Mouse (Mus musculus) left cerebral cortex, adult 8-10 months (tissue): ENCODE data around the gene Rph3a. TPM values are rescaled to one million over a fixed set of nuclear protein-coding genes. Genes with fewer than 3 reads are reported as not detected.
"Not testable (repeated sequence)": the region's sequence is repeated elsewhere in the genome, so short reads cannot be mapped to it uniquely, and the experiment has no call there.

Experiments used
- DNase-seq, 2 experiments: peaks; one replicate each; pipeline ENCODE4 v3.0.0; 2022; ENCODE audit warnings: low spot score in 2 of 2
- total RNA-seq, 4 experiments: library from RNA; stranded (reverse); gene quantifications; 2 replicates each; pipeline ENCODE4 v1.2.4; 2022

Rph3a gene
- total RNA-seq, 4 experiments from 2014 or later: 305 to 327 (median 312) TPM

DNA sequence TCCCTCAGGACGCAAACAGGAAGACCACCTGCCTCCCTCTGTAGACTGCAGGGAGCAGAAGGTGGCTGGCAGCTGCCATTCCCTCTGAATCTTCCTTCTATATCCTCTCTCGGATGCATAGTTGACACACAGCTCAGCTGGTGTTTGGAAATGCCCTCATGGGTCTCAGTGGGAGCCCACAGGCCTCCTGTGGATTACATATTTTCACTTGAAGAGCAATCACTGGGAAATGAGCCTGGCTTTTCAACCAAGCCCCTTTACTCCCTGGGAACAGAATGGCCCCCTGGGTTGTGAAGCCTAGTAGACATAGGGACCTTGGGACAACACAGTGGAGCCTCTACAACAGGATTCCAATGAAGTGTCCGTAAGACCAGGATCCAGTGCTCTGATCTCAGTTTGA is 33.8 kb downstream of the Rph3a start:
- DNase-seq: no peak

DNA sequence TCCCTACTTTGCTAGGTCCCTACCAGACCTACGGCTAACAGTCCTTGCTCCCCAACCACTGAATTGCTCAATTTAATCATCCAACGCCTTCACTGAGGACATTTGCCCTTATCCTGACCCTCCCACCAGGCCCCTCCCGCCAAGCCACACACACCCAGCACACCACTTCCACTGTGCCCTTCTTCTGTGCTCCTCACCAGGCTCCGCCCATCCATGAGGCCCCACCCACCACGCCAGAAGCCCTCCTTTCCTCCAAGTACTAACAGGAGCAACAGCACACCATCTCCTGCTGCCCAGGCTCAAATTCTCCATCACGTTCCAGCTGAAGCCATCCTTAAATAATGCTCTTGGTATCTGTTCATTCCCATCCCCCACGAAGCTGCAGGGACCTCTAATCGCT is 35.4 kb downstream of the Rph3a start:
- DNase-seq: no peak

DNA sequence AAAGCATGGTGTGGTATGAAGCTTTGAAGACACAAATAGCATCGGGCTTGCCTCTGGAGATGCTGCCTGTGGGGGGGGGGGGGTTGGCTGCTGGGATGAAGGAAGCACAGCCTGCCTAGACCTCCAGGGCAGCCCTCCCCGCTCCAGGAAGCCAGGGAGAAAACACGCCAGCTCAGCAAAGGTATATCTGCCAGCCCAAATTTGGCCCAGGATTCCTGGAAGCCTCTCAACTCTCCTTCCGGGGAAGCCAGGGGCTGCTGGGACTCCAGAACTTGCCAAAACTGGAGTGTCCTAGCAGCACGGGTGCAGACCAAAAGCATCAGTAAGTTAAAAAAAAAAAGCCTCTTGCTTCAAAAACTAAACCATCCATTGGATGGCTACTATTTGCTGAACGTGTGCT is 37.6 kb downstream of the Rph3a start:
- no peak for DNase-seq

DNA sequence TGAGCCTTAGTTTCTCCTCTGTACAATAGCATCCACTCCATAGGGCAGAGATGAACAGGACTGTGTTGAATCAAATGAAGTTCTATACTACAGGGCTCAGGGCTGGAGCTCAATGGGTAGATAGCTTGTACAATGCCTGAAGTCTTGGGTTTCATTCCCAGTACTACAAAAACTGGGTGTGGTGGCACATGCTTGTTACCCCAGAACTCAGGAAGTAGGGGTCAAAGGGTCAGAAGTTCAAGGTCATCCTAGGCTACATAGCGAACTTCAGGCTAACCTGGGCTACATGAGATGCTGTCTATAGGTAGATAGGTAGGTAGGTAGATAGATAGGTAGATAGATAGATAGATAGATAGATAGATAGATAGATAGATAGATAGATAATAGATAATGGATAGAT is 38.6 kb downstream of the Rph3a start:
- no peak for DNase-seq

DNA sequence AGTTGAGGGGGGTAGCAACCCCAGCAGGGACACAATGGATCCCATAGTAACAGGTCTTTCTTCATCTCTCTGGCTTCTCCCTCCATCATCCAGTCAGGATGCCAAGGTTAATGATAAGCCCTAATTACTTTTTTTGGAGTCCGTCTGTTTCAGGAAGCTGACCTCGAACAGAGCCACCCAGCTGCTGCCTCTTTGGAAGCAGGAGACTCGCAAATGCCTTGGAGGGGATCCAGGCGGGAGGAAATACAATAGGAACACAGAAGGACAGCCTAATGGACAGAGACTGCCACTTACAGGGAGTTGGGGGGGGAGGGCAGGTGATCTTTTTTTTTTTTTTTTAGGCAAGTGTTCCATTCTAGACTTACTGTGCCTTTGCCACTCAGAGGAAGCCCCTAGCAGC is 40.2 kb downstream of the Rph3a start:
- DNase-seq: no peak

DNA sequence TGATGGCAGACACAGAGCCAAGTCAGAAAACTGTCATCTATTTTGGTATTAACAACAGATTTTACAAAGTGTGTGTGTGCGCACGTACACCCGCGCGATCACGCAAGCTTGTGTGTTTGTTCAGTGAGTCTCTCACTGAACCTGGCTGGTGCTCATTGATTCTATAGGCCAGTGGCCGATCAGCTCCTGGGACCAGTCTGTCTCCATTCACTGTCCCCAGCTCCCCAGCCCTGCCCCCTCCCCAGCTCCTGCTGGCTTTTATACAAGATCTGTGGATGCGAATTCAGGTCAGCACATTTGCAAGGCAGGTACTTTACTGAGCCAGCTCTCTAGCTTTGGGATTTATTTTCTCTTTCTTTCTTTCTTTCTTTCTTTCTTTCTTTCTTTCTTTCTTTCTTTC is 41.1 kb downstream of the Rph3a start:
- no peak for DNase-seq

DNA sequence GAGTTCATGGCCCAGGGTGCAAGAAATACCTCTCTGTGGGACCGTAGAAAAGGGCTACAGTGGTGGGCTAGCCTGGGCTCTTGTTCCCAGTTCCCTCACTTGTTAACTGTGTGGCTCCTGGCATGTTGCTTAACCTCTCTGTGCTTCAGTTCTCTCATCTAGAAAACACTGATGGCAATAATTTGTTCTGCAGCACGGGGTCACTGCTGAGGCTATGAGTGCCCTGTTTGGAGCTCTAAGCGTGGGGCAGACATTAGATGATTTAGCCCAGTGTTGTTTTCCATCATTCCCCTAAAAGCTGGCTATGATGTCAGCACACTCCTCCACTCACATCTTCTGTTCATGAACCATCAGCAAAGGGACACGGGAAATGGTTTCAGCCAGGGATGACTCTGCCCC is 41.8 kb downstream of the Rph3a start:
- no peak for DNase-seq

DNA sequence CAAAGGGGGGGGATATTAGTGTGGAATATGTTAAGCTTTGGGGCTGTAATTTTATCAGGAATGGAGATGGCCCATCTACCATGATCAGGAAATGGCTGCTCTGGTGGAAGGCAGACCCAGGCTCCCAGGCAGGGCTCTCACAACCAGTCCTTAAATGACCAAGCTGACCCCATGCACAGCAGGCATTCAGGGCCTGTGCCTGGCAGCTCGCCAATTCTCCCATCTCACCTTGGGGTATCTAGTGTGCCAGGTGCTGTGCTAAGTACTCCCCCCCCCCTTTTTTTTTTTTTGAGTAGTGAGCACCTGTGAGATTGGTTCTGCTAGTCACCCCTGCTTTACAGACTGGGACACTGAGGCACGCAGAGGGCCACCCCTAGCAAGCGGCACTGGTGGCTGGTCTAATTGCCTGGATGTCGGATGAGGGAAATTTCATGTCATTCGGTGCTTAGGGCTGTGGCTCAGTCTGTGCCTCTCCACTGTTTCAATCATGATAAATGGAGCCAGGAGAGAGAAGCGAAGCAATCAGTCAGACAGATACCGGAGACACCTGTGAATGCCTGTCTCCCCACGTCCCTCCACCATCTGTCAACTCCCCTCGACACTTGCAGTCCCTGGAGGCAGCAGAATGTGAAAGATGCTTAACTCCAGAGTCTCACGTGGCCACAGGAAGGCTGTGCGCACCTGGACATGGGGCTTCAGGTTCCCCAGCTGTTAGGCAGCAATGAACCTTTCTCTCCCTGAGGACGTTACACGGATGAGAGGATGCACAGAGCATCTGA is 42.3 kb downstream of the Rph3a start:
- no peak for DNase-seq

DNA sequence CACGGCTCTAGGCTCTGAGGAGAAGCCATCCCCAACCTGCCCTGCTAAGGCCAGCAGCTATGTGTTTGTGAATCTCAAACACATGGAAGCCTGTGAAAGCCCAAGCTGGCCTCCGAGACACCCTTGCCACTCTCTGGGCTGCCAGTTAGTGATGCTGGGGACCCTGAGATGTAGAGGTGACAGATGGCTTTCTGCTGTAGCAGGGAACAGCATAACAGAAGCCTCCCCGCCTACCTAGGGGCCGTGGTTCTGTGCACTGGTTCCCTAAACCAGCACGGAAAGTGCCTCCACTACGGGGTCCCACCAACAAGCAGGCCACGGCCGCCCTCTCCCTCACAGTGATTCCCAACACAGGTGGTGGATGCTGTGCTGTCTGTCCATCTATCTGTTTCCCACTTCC is 43.0 kb downstream of the Rph3a start:
- DNase-seq: no peak

DNA sequence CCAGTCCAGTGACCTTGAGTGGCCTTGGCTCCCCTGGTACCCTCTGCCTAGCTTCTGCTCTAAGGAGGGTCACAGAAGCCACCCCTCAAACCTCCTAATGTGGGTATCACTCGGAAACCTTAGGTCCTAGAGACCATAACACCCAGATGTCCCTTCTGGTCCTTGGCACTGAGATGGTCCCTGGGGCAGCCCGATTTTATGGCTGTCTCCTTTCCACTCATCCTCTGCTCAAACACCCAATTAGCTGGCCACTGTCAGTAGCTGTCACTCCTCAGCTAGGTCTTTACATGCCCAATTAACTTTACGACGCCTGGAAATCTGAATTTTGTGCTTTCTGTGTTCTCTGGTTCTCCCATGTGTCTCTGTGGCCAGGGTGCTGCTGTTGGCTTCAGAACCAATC is 43.7 kb downstream of the Rph3a start:
- no peak for DNase-seq

DNA sequence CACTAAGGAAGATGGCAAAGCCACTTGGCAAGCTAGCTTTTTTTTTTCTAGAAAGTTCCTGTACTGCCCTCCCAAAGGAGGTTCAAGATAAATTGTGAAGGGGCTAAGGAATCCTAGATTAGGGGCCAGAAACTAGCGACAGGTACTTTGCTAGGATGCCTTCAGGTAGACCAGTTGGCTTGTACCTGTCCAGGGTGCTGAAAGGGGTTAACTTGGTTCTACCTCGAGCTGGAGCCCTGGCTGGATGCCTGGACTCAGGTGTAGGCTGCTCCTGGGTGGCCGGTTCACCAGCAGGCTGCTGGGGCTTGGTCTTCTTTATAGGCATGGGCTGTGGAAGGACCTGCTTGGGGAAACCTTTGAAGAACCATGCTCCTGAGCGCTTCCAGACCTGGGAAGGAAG is 48.9 kb downstream of the Rph3a start:
- no peak for DNase-seq

DNA sequence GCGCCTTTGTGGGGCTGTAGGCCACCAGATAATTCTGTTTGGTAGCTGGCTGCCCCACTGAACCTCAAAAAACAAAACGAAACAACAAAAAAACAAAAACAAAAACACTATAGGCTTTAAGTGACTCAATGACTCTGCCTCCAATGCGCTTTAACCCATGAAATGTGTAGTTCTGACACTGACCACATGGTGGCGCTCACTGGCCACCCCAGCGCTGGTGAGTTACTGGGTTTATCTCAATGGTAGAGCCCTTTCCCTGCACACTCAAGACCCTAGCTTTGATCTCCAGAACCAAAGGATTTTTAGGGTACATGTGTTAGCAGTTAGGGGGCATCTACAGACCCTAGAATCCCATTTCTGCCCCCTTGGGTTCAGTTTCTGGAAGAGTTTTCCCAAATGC is 55.9 kb downstream of the Rph3a start:
- DNase-seq: peak in 1 of 2 experiments; percentile 54

DNA sequence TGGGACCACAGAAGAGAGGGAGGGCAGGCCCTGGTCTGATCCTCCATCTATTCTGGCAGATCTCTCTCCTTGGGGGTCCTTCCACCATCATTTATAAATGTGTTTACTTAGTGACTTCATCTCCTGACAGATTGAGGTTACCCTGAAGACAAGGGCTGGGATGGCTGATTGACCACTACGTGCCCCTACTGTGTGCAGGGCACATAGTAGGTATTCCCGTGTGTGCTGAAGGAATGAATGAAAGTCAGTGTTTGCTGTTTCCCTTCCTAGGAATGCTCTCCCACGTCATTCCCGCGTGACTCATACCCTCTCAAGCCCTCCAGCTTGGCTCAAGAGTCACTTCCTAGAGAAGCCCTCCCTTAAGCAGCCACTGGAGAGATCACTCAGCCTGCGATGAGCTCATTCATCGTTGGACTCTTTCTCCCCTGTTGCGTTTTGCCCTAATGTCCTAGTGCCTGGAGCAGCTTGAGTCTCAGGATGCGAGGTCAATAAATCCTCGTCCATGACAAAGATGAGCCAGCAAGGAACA is 57.6 kb downstream of the Rph3a start:
- DNase-seq: no peak

DNA sequence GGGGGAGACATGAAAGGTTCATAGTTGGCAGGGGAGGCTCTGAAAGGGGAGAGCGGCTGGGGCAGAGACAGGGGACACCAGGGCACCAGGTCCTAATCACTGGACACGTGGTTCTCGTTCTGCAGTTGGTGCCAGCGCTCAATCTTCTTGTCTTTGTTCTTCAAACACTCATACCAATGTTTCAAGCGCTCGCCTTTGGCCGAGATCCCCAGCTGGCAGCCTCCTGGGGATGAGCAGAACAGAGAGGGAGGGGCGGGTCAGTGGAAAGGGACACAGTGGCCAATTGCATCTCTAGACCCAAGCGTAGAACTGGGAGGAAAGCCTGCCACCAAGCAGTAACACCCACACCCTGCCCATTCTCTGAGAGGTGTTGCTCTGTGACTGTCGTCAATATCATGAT is 67.8 kb downstream of the Rph3a start:
- DNase-seq: peak in 1 of 2 experiments; percentile 44

DNA sequence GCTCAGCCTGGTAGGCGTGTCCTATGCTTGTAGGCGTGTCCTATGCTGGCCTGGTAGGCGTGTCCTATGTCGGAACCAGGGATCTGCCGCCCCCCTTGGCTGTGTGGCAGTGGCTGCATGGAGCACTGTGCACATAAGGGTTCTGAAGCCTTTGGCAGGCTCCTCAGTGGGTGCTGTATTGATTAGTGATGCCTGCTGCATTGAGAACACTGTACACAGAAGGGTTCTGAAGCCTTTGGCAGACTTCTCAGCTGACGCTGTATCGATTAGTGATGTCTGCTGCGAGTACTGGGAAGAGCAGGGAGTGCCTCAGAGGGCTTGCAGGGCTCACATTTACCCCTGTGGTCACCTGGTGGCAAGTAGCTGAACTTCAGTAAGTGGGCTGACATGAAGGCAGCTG is 71.3 kb downstream of the Rph3a start:
- DNase-seq: no peak

DNA sequence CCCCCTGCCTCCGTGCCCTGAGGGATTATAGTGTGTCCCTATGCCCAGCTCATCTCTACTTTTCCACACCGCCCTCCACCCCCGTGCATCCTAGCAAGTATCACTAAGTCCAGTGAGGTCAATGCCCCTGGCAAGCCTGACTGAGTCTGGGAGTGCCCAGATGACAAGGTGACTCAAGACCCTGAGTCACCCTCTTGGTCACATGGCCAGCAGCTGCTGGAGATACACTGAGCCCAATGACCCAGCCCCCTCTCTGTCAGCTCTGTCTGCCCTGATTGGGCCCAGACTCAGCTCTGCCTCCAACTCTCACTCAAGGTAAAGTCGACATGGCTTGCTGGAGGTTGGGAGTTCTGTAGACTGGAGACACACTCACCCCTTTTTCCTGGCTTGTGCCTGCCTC is 72.1 kb downstream of the Rph3a start:
- no peak for DNase-seq

DNA sequence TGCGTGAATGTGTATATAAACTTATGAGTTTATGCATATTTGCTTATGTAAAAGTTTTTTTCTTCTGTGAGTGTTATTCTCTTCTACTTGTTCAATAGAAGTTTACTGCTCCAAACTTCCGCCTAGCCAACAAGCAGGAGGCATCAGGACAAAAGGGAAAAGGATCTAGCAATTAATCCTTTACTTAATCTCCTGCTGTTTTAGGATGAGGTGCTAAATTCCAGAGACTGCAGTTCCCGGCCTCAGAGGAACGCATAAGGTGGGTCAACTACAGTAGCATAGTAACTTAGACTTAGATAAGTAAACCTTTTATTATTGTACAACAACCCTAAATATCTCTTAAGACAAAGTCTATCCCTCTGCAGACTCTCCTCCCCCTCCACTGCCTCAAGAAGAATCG is 75.9 kb downstream of the Rph3a start:
- no peak for DNase-seq

DNA sequence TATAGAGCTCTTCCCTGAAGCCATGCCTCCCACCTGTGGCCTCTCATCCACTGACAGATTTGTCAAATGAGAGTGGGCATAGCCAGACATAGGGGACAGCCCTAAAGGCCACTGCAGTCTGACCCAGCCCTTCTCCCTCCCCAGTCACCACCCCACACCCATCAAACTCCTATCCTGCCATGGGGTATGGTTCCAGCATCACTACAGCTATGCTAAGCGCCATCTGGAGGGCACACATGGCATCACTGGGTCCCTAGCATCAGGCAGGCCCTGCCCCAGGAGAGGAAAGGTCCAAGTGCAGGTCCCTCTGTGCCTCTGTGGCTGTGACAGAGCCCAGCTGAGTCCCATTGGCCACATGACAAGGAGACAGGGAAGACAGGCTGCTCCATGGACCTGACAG is 82.9 kb downstream of the Rph3a start:
- no peak for DNase-seq

DNA sequence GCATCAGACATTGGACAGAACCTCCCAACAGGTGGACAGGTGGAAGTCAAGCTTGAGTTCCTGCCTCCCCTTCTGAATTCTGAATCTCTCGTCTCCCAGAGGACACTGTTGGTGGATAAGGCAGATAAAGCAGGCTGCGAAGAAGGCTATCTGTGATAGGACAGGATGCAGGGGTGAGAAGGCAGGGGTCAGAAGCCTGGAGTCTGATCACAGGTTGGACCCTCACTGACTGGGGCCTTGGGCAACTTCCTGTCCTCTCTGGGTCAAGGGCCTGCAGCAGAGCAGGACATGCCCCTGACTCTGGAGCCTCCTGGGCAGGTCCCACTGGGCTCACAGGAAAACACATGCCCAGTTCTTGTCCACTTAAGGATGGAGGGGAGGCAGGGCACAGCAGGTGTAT is 83.6 kb downstream of the Rph3a start:
- not testable (repeated sequence) for DNase-seq

DNA sequence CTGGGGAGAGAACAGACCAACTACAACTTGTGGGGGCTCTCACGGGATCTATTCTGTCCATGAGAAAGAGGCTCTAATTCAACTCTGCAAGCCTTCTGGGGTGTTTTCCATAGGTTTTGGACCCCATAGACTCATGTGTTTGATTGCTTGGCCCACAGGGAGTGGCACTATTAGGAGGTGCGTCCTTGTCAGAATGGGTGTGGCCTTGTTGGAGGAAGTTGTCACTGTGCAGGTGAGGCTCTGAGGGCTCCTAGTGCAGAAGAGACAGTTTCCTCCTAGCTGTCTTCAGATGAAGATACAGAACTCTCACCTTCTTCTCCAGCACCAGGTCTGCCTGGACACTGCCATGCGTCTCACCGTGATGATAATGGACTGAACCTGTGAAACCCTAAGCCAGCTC is 85.4 kb downstream of the Rph3a start:
- not testable (repeated sequence) for DNase-seq

DNA sequence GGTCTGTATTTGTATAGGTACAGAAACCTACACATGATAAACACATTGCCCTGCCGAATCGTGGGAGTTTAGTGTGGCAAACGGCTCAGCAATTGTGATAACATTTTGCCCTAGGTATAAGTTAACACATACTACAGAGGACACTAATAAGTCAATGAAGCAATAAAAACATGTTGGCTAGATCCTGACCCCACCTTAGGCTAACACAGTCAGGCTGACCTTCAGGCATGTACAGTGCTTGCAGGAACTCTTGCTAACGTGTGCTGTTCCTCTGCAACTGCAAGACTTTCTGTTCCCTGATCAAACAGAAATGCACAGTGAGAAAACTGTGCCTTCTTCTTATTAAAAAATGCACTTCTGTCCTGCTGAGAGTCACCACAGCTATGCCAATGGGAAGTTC is 85.9 kb downstream of the Rph3a start:
- DNase-seq: no peak

DNA sequence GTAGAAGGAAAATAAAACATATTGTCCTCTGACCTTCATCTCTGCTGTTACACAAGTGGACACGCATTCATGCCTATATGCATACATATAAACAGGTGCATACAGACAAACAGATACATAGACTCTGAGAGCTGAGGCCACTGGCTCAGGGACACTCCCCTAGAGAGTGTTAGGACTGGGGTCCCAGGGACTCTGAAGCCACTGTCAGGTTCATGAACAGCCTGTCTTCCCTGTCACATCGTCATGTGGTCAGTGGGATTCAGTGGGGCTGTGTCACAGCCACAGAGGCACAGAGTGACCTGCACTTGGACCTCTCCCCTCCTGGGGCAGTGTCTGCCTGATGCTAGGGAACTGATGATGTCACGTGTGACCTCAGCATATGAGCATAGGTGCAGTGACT is 89.6 kb downstream of the Rph3a start:
- DNase-seq: no peak

DNA sequence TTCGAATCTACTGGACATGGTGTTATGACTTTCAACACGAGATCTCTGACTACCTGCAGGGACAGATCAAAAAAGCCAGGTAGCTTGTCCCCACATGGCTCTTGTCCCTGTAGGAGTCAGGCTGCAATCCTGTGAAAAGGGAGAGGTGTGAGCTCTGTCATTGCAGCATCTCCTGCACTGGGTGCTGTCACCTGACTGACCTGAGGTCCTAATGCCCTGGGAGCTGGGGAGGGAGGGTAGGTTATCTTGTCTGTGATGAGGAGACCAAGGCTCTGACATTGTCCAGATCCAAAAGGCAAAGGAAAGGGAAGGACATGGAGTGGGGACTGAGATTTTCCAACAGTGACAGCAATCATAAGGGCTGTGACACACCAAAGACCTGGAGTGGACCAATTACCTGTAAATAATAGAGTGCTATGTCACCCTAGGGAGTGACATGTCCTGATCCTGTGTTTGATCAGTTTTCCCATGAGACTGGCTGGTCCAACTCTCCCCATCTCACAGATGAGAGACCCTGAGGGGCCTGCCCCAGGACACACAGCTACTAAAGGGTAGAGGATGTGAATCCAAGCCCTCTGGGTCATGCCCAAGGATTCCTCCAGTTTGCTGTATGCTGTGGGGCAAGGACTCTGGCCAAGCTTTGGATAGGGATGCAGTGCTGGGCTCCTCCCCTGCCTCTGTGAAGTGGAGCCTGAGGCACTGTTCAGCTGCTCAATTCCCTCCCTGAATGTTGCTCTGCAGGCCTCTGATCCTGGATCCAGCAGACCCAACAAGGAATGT is 90.5 kb downstream of the Rph3a start:
- DNase-seq: not testable (repeated sequence)
